Mouse (Mus musculus): ENCODE measurements around the gene Rd3l.

Gene Rd3l

DNA sequence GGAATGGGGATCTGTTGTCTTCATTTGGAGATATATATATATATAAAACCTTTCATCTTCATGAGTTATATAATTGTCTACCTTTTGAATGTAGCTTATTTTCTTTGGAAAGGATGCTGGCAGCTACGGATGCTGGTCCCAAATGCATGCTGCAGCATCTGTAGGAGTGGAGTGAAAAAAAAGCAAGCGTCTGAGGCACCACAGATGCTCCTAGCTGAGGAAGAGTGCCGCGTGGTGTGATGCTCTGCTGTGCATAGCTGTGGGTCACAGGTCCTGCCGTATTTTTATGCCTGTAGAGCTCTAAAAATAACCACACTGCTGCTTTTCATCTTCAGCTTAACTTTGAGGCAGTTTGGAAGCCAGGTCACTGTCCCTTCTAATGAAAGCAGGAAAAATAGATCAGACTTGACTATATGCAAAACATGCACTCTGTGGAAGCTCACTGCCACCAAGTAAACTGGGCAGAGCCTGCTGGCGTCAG lies at the start of gene Rd3l:
Gene Rd3l (minus strand): TSS at position 431 of the 481 bp plus-strand sequence.
- CTCF ChIA-PET: interaction anchor here in 2 of 4 experiments (0.7 to 0.9 kb wide), 2 partner anchors 8 to 23 kb away, joined by 3 read pairs; no protein-coding TSS in a partner anchor
- POLR2A ChIA-PET: interaction anchor here in 2 of 4 experiments (0.5 to 1.6 kb wide), 4 partner anchors 9 to 42 kb away, joined by 3 to 5 read pairs (median 3); partner anchors contain the start of gene Tdrd9 (in 1 of the 2)

DNA sequence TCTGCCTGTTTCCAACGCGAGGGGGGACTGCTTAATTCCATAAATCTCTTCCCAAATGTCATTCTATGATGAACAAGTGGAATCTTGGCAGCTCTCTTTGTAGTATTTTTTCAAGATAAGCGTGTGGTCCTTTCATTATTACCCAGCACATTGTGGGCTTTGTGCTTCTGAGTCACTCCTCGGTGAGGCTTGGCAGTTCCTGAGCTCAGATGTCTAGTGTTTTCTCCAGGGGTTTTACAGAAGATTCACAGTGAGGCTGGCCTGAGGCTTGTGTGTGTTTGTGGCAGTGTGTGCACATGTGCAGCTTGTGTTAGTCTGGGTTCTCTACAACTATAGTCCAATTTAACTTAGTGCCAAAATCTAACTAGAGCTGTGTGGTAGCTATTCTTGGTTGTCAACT lies 46.3 kb upstream of the Rd3l start:
- ChIA-PET CTCF (interaction anchor here in 1 of 4 experiments (1.1 to 1.7 kb wide), 2 partner anchors 26 to 50 kb away, joined by 3 to 5 read pairs; no protein-coding TSS in a partner anchor), POLR2A (no interaction called here)

DNA sequence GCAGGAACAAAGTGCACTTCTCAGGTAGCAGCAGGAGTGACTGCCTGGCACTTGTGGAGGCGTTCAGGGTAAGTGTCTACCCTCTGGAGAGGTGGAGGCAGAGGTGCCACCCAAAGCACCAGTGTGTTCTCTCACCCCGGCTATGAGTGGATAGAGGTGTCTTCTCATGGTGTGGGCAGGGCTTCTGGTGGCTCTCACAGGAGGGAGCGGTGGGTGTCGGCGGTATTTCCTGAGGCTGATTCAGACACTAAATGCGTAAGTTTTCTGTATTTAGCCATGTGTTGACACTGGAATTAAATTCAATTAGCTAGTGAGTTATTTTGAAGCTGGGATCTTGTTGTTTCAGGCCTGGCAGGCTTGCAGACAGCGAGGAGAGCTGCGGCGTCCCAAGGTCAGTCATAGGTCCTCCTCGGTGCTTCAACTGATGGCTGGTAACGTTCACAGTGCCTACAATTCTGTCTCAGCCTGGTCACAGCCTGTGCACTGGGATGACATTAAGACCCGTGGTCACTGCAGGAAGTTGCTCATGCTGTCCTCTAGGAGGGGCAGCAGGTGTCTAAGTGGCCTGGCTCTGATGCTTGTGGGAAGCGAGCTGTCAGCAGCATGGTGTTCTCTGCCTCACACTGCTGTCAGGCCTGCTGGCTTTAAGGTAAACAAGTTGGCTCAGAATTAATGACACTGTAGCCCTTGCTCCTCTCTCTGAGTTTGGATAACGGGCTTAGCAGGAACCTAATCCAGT lies 45.0 kb upstream of the Rd3l start:
- ChIA-PET CTCF (interaction anchor here in 2 of 4 experiments (0.9 to 1.7 kb wide), 3 partner anchors 10 to 25 kb away, joined by 3 to 5 read pairs (median 4); no protein-coding TSS in a partner anchor), POLR2A (interaction anchor here in 3 of 4 experiments (0.5 to 1.6 kb wide), 5 partner anchors 11 to 120 kb away, joined by 3 to 7 read pairs (median 4); partner anchors contain the start of gene Kif26a (in 1 of the 3))

DNA sequence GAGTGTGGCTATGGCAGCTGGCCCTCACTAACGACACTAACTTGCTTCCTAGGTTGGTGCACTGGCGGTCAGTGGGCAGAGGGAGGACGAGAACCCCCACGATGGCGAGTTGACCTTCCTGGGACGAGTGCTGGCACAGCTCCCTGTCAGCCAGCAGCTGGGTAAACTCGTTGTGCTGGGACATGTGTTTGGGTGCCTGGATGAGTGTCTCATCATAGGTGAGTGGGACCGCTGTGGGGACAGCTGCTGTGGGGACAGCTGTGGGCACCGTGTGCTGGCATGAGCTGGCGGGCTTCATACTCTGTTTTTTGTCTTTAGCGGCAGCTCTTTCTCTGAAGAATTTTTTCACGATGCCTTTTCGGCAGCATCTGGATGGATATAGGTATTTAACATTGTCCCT lies 44.3 kb upstream of the Rd3l start:
- ChIA-PET CTCF (interaction anchor here in 3 of 4 experiments (0.6 to 1.2 kb wide), 4 partner anchors 11 to 284 kb away, joined by 3 to 4 read pairs (median 4); no protein-coding TSS in a partner anchor), POLR2A (interaction anchor here in 3 of 4 experiments (0.5 to 1.6 kb wide), 6 partner anchors 10 to 451 kb away, joined by 3 to 7 read pairs (median 4); partner anchors contain the start of genes Kif26a (in 1 of the 3) and Mark3 (in 1 of the 3))

DNA sequence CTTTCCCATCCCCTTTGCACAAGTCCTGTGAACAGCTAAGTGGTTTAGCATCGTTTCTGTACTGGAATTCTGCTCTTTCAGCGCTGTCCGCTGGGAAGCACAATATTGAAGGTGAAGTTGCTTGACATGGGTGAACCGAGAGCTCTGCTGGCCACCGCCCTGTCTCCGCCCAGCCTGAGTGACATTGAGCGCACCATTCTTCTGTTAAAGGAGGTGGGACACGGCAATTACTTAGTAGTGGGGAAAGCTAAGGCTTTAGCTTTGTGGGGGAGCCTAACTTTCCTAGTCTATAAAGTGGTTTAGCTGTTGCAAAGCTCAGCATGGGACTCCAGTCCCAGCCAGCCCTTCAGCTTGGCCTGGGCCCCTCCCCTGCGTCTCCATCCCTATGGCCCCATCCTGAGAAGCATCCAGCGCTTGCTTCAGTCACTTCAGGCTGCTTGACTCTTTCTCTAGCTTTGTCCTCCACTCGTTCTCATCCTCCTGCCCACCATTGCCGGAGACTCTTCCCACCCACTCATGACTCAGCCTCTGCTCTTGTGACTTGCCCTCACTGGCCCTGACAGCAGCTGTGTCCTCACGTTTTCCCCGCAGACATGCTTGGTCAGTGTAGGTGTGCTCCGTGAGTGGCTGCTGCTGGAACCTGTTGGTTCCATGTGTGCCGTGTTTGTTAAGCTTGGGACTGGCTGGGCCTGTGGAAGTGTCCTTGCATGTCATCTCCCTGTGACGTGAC lies 43.6 kb upstream of the Rd3l start:
- POLR2A ChIA-PET: interaction anchor here in 2 of 4 experiments (0.6 to 1.6 kb wide), 7 partner anchors 11 to 487 kb away, joined by 3 to 6 read pairs (median 3); partner anchors contain the start of genes Atp5mpl (in 1 of the 2), Eif5 (in 1 of the 2) and Mark3 (in 1 of the 2)

DNA sequence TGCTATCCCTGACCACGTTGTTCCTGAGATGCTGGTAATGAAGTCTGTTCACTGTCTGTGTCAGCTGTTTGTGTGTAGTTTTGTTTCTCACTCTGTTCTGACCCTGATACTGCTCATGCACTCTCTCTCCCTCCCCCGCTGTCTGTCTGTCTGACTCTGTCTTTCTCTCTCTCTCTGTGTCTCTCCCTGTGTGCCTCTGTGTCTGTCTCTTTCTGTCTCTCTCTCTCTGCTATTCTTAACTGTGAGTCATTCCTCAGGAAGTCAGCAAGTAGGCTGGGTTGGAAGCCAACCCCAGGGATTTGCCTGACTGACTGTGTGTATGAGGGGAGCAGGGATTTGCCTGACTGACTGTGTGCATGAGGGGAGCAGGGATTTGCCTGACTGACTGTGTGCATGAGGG lies 42.2 kb upstream of the Rd3l start:
- POLR2A ChIA-PET: no interaction called here
- CTCF ChIA-PET: interaction anchor here in 1 of 4 experiments (1.6 kb wide), 1 partner anchor 22 kb away, joined by 3 read pairs; no protein-coding TSS in a partner anchor

More for the DNA sequence above, 43.6 kb upstream of the Rd3l start:
- CTCF ChIA-PET: interaction anchor here (0.6 to 1.3 kb wide), 7 partner anchors 11 to 516 kb away, joined by 3 to 6 read pairs (median 4); no protein-coding TSS in a partner anchor

DNA sequence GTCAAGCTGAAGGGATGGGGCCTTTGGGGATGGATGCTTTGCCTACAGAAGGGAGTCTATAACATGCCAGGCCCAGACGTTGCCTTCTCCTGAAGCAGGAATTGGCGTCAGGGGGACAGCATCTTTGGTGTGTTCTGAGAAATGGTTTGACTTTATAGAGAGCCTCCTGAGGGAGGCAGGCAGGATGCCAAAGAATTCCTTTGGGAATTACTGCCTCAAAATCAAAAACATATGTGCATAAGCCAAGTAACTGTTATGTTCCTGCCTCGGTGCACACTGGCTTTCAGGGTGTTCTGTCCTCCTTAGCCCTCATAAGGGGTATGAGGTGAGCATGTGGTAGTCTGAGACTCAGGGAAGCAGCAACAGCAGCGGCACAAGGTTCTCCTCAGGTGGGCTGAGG lies 35.2 kb upstream of the Rd3l start:
- CTCF ChIA-PET: interaction anchor here in 2 of 4 experiments (1.0 to 1.6 kb wide), 2 partner anchors 15 kb away, joined by 3 read pairs; no protein-coding TSS in a partner anchor
- POLR2A ChIA-PET: no interaction called here

DNA sequence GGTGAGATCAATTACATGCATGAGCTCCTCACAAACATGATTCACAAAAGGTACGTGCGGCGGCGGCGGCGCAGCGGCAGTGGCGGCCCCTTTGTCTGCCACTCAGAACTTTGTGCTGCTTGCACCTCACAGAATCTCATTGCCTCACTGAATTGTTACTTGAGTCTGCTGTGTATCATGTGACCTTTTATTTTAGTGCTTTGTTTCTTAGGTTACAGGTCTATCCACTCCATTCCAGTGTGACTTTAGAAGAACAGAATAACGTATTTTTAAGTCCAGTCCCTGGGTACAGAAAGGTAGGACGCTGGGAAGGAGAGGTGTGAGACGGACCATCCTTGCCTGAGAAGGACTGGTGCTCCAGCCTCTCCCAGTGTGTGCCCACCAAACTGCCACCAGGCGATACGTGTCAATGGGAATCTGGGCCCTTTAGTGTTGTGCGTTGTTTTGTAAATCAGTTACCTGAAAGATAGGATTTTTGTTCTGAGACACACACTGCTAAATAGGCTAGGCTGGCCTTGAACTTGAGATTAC lies 32.2 kb upstream of the Rd3l start:
- ChIA-PET CTCF (interaction anchor here in 2 of 4 experiments (1.7 to 1.9 kb wide), 2 partner anchors 12 kb away, joined by 4 to 7 read pairs; no protein-coding TSS in a partner anchor), POLR2A (interaction anchor here in 2 of 4 experiments (0.6 to 1.8 kb wide), 2 partner anchors 12 to 1174 kb away, joined by 4 to 6 read pairs; no protein-coding TSS in a partner anchor)

DNA sequence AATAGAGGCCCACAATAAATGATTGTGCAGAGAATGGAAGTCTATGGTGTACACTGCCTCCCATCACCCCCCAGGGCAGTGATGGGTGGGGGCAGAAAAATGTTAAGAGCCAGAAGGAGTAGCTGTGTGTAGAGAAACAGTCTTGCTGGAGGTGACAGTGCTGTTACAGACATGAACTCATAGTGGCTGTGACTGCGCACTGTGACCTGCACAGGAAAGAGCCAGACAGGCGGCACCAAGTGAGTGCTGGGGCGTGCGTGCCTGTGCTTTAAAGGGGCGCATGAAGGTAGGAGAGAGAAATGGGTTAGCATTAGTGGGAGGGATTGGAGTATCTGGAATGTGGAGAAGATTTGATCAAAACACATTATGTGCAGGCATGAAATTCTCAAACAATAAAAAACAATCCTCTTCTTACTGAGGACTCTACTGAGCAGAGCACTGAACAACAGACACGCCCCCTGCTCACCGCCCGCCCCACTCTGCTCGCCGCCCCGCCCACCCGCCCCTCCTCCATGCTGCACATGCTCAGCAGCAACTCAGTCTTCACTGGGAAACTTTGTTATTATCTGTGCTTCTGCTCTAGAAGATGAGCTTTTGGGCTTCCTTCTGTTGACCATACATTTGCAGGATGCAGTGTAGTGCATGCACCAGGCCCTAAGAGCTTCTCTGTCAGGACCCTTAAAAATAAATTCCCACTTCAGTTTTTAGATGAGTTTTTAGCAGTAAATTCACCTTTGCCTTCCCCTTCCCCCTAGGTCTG lies 31.6 kb upstream of the Rd3l start:
- POLR2A ChIA-PET: interaction anchor here in 3 of 4 experiments (0.6 to 1.8 kb wide), 6 partner anchors 12 to 1173 kb away, joined by 3 to 7 read pairs (median 5); no protein-coding TSS in a partner anchor

DNA sequence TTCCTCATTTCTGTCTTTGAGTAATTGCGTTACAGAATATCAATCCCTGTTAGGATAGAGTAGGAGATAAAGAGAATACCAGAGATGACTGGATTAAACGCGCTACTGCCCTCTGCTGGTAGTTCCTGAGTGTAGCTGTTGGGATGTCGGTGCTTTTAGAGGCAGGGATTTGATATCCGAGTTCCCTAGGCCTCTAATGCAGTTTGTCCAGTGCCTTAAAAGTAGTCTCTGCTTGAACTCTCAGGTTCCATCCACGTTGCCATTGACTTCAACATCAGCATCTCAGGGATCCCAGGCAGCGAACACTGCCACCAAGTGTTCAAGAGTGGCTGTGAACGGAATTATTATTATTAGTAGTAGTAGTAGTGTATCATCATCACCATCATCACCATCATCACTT lies 20.1 kb upstream of the Rd3l start:
- POLR2A ChIA-PET: interaction anchor here in 1 of 4 experiments (0.6 to 0.9 kb wide), 2 partner anchors 160 to 196 kb away, joined by 3 read pairs; no protein-coding TSS in a partner anchor
- CTCF ChIA-PET: interaction anchor here (0.5 to 2.3 kb wide), 36 partner anchors 9 to 551 kb away, joined by 3 to 17 read pairs (median 4); partner anchors contain the start of genes Atp5mpl (in 1 of the 4) and Zfyve21 (in 1 of the 4)

More for the DNA sequence above, 31.6 kb upstream of the Rd3l start:
- CTCF ChIA-PET: interaction anchor here in 3 of 4 experiments (0.6 to 1.9 kb wide), 6 partner anchors 11 to 546 kb away, joined by 3 to 10 read pairs (median 6); no protein-coding TSS in a partner anchor

DNA sequence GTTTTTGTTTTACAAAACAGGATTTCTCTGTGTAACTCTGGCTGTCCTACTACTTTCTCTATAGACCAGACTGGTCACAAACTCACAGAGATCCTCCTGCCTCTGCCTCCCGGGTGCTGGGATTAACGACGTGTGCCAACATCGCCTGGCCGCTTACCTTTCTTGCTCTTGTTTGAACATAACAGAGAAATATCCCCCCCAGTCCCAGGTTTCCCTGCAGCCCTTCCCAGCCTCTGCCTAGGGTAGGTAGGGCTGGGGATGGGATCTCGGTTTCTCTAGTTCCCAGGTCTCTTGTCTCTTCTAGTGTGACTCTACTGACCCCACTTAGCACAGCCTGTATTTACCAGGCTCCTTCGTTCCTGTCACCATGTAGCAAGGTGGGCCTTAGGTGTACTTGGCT lies 18.6 kb upstream of the Rd3l start:
- ChIA-PET POLR2A (no interaction called here), CTCF (interaction anchor here in 2 of 4 experiments (0.6 to 2.3 kb wide), 5 partner anchors 23 to 456 kb away, joined by 3 to 8 read pairs (median 3); no protein-coding TSS in a partner anchor)

DNA sequence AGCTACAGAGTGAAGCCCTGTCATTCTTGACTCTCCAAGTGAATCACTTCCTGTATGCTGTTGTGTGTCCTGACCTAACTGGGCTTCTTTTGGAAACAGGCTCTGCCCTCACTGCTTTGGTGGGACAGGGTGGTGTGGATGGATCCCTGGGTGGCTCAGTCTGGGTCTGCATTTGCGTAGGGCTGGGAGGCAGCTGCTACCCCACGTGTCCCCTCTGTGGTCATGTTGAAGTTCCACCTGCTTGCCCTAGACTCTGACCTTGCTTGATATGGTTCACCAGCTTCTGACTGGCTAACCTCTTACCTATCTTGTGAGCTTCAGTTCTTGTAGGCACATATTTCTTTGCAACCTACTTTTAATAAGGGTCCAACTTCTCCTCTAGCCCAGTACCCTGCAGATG lies 14.0 kb upstream of the Rd3l start:
- ChIA-PET CTCF (no interaction called here), POLR2A (no interaction called here)

DNA sequence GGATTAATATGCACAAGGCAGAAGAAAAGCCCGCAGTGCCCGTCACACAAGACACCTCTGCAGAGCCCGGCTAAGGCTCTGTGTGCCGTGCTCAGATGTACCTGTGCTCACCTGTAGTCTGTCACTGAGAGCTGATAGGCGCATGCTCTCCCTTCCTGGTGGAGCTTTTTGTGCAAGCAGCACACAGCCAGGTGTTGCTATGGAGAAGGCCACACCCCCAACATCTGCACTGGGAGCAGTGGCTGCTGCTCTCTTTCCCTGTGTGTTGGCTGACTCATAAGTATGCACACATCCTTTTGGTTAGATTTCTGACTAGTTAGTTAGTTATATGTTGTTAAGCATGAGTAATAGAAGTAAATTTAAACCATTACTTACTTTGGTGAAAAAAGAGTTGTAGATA lies 11.5 kb upstream of the Rd3l start:
- POLR2A ChIA-PET: interaction anchor here in 1 of 4 experiments (0.9 kb wide), 1 partner anchor 16 kb away, joined by 3 read pairs; no protein-coding TSS in a partner anchor

DNA sequence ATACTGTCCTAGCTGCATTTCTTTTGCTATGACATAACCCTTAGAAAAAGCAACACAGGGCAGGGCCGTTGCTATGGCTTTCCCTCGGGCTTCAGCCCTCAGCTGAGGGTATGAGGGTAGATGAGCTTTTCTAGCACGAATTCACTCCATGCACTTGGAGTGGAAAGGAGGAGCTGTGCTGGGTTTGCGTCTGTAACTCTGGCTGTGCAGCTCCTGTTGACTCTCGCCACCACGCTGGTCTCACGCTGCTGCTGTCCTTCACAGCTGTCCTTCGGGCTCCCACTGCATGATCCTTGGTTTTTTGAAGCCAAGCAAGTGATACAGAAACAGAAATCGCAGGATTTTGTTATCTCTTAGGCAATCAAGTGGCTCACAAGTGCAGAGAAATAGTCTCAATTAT lies 5.6 kb upstream of the Rd3l start:
- ChIA-PET POLR2A (interaction anchor here in 3 of 4 experiments (1.1 to 1.8 kb wide), 4 partner anchors 10 to 21 kb away, joined by 3 to 4 read pairs (median 4); partner anchors contain the start of gene Tdrd9 (in 1 of the 3)), CTCF (interaction anchor here in 2 of 4 experiments (1.5 to 2.4 kb wide), 3 partner anchors 14 to 20 kb away, joined by 5 to 6 read pairs (median 5); partner anchors contain the start of gene Atp5mpl (in 1 of the 2))

More for the DNA sequence above, 11.5 kb upstream of the Rd3l start:
- CTCF ChIA-PET: interaction anchor here in 2 of 4 experiments (1.0 to 1.1 kb wide), 3 partner anchors 9 to 26 kb away, joined by 3 to 5 read pairs (median 5); partner anchors contain the start of gene Atp5mpl (in 1 of the 2)

DNA sequence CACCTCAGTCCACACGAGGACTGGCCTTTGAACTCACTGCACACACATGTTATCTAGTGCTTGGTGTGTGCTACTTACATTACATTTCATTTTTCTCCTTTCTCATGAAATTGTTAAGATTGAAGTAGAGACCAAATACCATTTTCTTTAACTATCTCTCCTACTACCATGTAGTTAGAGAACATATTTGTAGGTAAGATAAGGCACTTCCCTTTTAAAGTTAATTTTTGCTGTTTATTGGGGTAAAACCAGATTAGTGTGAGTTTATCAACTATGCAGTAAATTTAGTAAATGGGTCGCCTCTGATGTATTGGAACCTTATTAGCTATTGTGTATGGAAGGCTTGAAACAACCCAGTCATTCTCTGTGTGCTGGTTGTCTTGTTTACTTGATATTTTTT lies 2.0 kb upstream of the Rd3l start:
- POLR2A ChIA-PET: interaction anchor here in 1 of 4 experiments (1.0 kb wide), 1 partner anchor 16 kb away, joined by 3 read pairs; the partner anchor contains the start of gene Atp5mpl
- CTCF ChIA-PET: interaction anchor here in 1 of 4 experiments (0.9 to 1.8 kb wide), 2 partner anchors 10 to 16 kb away, joined by 3 to 4 read pairs; partner anchors contain the start of gene Atp5mpl

DNA sequence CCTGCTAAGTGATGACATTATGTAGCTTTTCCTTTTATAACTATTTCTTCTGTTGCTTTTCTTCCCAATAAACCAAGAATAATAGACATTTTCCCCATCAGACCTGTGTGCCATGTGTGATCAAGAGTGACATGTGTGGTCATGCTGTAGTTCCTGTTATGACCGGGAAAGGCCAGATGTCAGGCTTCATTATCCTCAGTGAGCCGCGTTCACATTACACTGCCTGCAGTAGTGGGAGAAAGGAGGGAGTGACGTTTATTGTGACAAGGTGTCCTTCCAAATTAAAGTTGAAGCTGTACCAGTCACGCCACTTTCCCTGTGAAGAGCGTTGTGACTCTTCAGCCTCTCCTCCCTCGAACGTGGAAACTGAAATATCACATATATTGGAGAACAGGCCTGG lies 714 bp upstream of the Rd3l start:
- CTCF ChIA-PET: interaction anchor here in 1 of 4 experiments (0.9 kb wide), 1 partner anchor 9 kb away, joined by 3 read pairs; no protein-coding TSS in a partner anchor
- POLR2A ChIA-PET: no interaction called here

All from embryonic stem cell, embryonic (primary cell).